Mouse (Mus musculus): ENCODE measurements around the gene Myo9b.
"Not testable (repeated sequence)": the region's sequence is repeated elsewhere in the genome, so short reads cannot be mapped to it uniquely, and the experiment has no call there.

The Myo9b gene

GRCm38 (mm10) chr8:71272286-71273150, at the start of gene Myo9b, which contains the start of gene Haus8:
TSS of gene Myo9b (plus strand) at chr8:71272714.
TSS of gene Haus8 (minus strand) at chr8:71272934.
- DNase-seq (ENCODE audit: low spot score), result peak; percentile 96

GRCm38 (mm10) chr8:71224560-71224959, 48.0 kb upstream of the Myo9b start:
- DNase-seq (ENCODE audit: low spot score), result no peak

- no peak for DNase-seq (ENCODE audit: low spot score)
These were observed 29.8 kb upstream of the Myo9b start for GRCm38 (mm10) chr8:71242757-71243156.

GRCm38 (mm10) chr8:71248203-71248602, 24.3 kb upstream of the Myo9b start:
- DNase-seq (ENCODE audit: low spot score), result no peak

- DNase-seq (ENCODE audit: low spot score), result no peak
These were observed 15.8 kb upstream of the Myo9b start for GRCm38 (mm10) chr8:71256545-71257232.

GRCm38 (mm10) chr8:71261234-71261633, 11.3 kb upstream of the Myo9b start:
- no peak for DNase-seq (ENCODE audit: low spot score)

- DNase-seq (ENCODE audit: low spot score), result no peak
These were observed 4.8 kb upstream of the Myo9b start for GRCm38 (mm10) chr8:71267690-71268089.

- DNase-seq (ENCODE audit: low spot score), result not testable (repeated sequence)
These were observed 4.2 kb upstream of the Myo9b start for GRCm38 (mm10) chr8:71268286-71268685.

GRCm38 (mm10) chr8:71271630-71272029, 884 bp upstream of the Myo9b start:
- DNase-seq (ENCODE audit: low spot score), result no peak

- peak; percentile 66 for DNase-seq (ENCODE audit: low spot score)
These were observed 617 bp downstream of the Myo9b start for GRCm38 (mm10) chr8:71273151-71273510.

GRCm38 (mm10) chr8:71274478-71274877, 2.0 kb downstream of the Myo9b start:
- DNase-seq (ENCODE audit: low spot score), result no peak

GRCm38 (mm10) chr8:71276166-71276565, 3.7 kb downstream of the Myo9b start:
- no peak for DNase-seq (ENCODE audit: low spot score)

- DNase-seq (ENCODE audit: low spot score), result not testable (repeated sequence)
These were observed 6.9 kb downstream of the Myo9b start for GRCm38 (mm10) chr8:71279409-71279808.

GRCm38 (mm10) chr8:71281731-71282130, 9.2 kb downstream of the Myo9b start:
- DNase-seq (ENCODE audit: low spot score), result not testable (repeated sequence)

GRCm38 (mm10) chr8:71282621-71283020, 10.1 kb downstream of the Myo9b start:
- DNase-seq (ENCODE audit: low spot score), result no peak

GRCm38 (mm10) chr8:71286223-71286622, 13.7 kb downstream of the Myo9b start:
- DNase-seq (ENCODE audit: low spot score), result not testable (repeated sequence)

GRCm38 (mm10) chr8:71288441-71288949, 16.0 kb downstream of the Myo9b start:
- no peak for DNase-seq (ENCODE audit: low spot score)

GRCm38 (mm10) chr8:71289098-71289497, 16.6 kb downstream of the Myo9b start:
- DNase-seq (ENCODE audit: low spot score), result no peak

GRCm38 (mm10) chr8:71290211-71290610, 17.7 kb downstream of the Myo9b start:
- no peak for DNase-seq (ENCODE audit: low spot score)

- DNase-seq (ENCODE audit: low spot score), result no peak
These were observed 18.4 kb downstream of the Myo9b start for GRCm38 (mm10) chr8:71290911-71291310.

- no peak for DNase-seq (ENCODE audit: low spot score)
These were observed 18.8 kb downstream of the Myo9b start for GRCm38 (mm10) chr8:71291351-71291750.

- DNase-seq (ENCODE audit: low spot score), result not testable (repeated sequence)
These were observed 21.4 kb downstream of the Myo9b start for GRCm38 (mm10) chr8:71293930-71294329.

- DNase-seq (ENCODE audit: low spot score), result no peak
These were observed 23.7 kb downstream of the Myo9b start for GRCm38 (mm10) chr8:71296188-71296621.

Measured in urinary bladder, postnatal 14 days (tissue).